Mouse (Mus musculus) kidney, embryonic 15.5 days (tissue): ENCODE data around the gene Unc45b. TPM values are rescaled to one million over a fixed set of nuclear protein-coding genes. Genes with fewer than 3 reads are reported as not detected.
A peak's percentile ranks its signal among the peaks of the same experiment; 100 is the strongest.
"Not testable (repeated sequence)": the region's sequence is repeated elsewhere in the genome, so short reads cannot be mapped to it uniquely, and the experiment has no call there.

Experiments used
- ATAC-seq: fragments of 200-750 bp; cut with Nextera tagmentation; replicated peaks from 2 replicates; pipeline ENCODE4 v1.8.0; 2017; ENCODE audit warnings: moderate TSS enrichment; ENCODE audit not compliant: low FRiP score
- H3K27ac ChIP-seq: fragments of 300-500 bp; sonication (generic); 2 replicates; pipeline ENCODE4 v1.5.1; 2015; ENCODE audit warnings: mild to moderate bottlenecking, inconsistent platforms
- H3K27me3 ChIP-seq: fragments of 300-500 bp; sonication (generic); 2 replicates; pipeline ENCODE4 v1.6.1; 2015; ENCODE audit warnings: inconsistent platforms
- H3K36me3 ChIP-seq: fragments of 300-500 bp; sonication (generic); 2 replicates; pipeline ENCODE4 v1.6.1; 2015; ENCODE audit warnings: inconsistent platforms
- H3K4me1 ChIP-seq: fragments of 300-500 bp; sonication (generic); 2 replicates; pipeline ENCODE4 v1.6.1; 2015; ENCODE audit warnings: inconsistent platforms
- H3K4me2 ChIP-seq: fragments of 300-500 bp; sonication (generic); 2 replicates; pipeline ENCODE4 v1.6.1; 2015; ENCODE audit warnings: moderate library complexity, mild to moderate bottlenecking, inconsistent platforms
- H3K4me3 ChIP-seq: fragments of 300-500 bp; sonication (generic); replicated peaks from 2 replicates; pipeline ENCODE4 v1.5.1; 2015; ENCODE audit warnings: mild to moderate bottlenecking, inconsistent platforms
- H3K9ac ChIP-seq: fragments of 300-500 bp; sonication (generic); 2 replicates; pipeline ENCODE4 v1.6.1; 2015; ENCODE audit warnings: mild to moderate bottlenecking, inconsistent platforms
- H3K9me3 ChIP-seq: fragments of 300-500 bp; sonication (generic); replicated peaks from 2 replicates; pipeline ENCODE4 v1.6.1; 2016; ENCODE audit warnings: inconsistent platforms
- WGBS: fragments of 180-500 bp; shearing (Covaris S2); methylation state at CpG from one replicate; pipeline ENCODE4 v1.1.7; 2015; ENCODE audit warnings: mixed read lengths; 5-methylcytosine and 5-hydroxymethylcytosine counted together
- polyA plus RNA-seq: library from polyadenylated mRNA; unstranded; fragments of >200 nt; fragmentation: Nextera tagmentation; extraction: Ambion mirVana; gene quantifications from 2 replicates; pipeline ENCODE4 v1.2.1, GENCODE M21; 2015

The Unc45b gene
- polyA plus RNA-seq, 1 experiment from 2014 or later = 7.1 TPM

DNA sequence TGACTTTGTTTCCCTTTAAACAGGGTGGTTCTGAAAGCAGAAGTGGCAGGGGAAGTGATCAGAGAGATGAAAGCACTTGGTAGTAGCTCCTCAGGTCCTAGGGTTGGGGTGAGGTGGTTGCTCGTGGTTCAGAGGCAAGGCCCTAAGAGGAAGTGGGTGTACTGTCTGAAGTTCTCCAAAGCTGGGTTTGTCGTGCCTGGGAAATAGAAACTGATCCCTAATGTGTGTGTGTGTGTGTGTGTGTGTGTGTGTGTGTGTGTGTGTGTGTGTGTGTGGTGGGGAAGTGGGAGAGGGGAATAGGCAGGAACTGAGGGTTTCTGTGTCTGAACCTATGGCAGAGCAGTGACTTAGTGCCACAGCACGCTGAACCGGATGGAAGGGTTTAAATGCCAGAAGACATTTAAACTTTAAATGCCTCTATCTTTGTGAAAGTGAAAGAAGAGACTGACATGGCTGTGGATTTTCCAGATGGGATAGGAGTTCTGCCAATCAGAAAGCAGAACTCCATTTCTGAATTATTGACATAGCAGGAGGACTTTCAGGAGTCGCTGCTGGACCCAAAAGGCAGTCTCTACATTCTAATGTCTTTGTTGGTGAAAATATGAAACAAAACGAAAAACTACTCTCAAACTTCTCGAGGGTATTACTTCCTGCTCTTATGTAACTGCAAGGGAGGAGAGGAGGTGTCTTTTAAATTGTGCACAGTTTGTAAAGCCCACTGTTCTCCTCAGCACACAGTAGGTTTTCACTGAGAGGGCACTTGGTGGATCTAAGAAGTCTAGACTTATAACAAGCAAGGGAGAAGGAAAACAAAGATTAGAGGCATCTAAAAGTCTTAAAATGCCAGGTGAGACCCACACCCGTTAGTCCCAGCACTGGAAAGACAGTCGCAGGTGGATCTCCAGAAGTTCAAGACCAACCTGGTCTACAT lies 42.5 kb downstream of the Unc45b start:
- ATAC-seq = no peak
- Histone ChIP-seq H3K9me3 (no peaks in the 10 kb centered on the region), H3K9ac (no peak overlapping the region), H3K4me3 (peak overlapping the region; percentile 37), H3K4me1 (peaks cover 10% of the 10 kb centered on the region), H3K36me3 (no peaks in the 10 kb centered on the region), H3K4me2 (peak overlapping the region; percentile 51), H3K27me3 (peaks cover 60% of the 10 kb centered on the region), H3K27ac (peak overlapping the region; percentile 59; the same call in 1 of the 2 replicates)
- WGBS = 56% methylated on average over 9 of the region's 9 CpGs

- no peaks in the 10 kb centered on the region for H3K36me3 ChIP-seq
- ATAC-seq = no peak
- peaks cover 10% of the 10 kb centered on the region for H3K4me1 ChIP-seq
- WGBS = 78% methylated on average over 6 of the region's 6 CpGs
- H3K9me3 ChIP-seq = no peaks in the 10 kb centered on the region
- peaks cover 57% of the 10 kb centered on the region for H3K27me3 ChIP-seq
- no peak overlapping the region for H3K4me3 ChIP-seq
- no peak overlapping the region for H3K27ac ChIP-seq
- H3K9ac ChIP-seq = no peak overlapping the region
- H3K4me2 ChIP-seq = no peak overlapping the region
Measured at GRCm38 (mm10) chr11:82954631-82955030, 44.3 kb downstream of the Unc45b start.

- H3K9ac ChIP-seq = no peak overlapping the region
Measured at GRCm38 (mm10) chr11:82956925-82957324, 46.6 kb downstream of the Unc45b start.

GRCm38 (mm10) chr11:82959613-82960012 lies 49.3 kb downstream of the Unc45b start:
- H3K4me2 ChIP-seq = no peak overlapping the region
- no peaks in the 10 kb centered on the region for H3K36me3 ChIP-seq
- ATAC-seq = no peak
- no peak overlapping the region for H3K9ac ChIP-seq
- no peak overlapping the region for H3K27ac ChIP-seq
- 14% methylated on average over 4 of the region's 4 CpGs for WGBS
- peaks cover 19% of the 10 kb centered on the region for H3K27me3 ChIP-seq
- no peak overlapping the region for H3K4me3 ChIP-seq
- H3K4me1 ChIP-seq = no peaks in the 10 kb centered on the region
- no peaks in the 10 kb centered on the region for H3K9me3 ChIP-seq

More at GRCm38 (mm10) chr11:82956925-82957324, 46.6 kb downstream of the Unc45b start:
- Histone ChIP-seq H3K27me3 (peaks cover 45% of the 10 kb centered on the region), H3K4me1 (peaks cover 4% of the 10 kb centered on the region; the same call in 1 of the 2 replicates), H3K36me3 (no peaks in the 10 kb centered on the region), H3K27ac (no peak overlapping the region), H3K9me3 (no peaks in the 10 kb centered on the region), H3K4me2 (no peak overlapping the region), H3K4me3 (no peak overlapping the region)
- WGBS = 80% methylated on average over 10 of the region's 10 CpGs
- ATAC-seq = no peak

DNA sequence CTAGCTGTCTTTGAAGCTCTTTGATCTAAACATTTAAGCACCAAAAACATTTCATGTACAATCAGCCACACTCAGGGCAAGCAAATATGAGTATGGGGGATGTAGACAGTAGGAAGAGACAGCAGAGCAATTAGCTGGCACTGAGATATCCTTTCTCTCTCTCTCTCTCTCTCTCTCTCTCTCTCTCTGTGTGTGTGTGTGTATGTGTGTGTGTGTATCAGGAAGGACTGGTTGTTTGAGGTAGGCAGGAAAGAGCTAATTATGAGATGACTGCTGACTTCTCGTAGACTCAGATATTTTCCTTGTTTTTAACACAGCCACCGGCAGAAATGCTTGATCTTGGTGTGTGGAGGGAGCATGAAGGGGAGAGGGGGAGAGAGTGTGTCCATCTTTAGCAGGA lies 51.4 kb downstream of the Unc45b start:
- 57% methylated on average over 2 of the region's 2 CpGs for WGBS
- ATAC-seq = no peak
- H3K4me3 ChIP-seq = no peak overlapping the region
- H3K9ac ChIP-seq = no peak overlapping the region
- 0 out of 2 replicates have a peak, but pooled peaks cover 11% of the 10 kb centered on the region for H3K27me3 ChIP-seq
- H3K36me3 ChIP-seq = no peaks in the 10 kb centered on the region
- no peak overlapping the region for H3K27ac ChIP-seq
- no peaks in the 10 kb centered on the region for H3K4me1 ChIP-seq
- H3K9me3 ChIP-seq = no peaks in the 10 kb centered on the region
- H3K4me2 ChIP-seq = no peak overlapping the region

DNA sequence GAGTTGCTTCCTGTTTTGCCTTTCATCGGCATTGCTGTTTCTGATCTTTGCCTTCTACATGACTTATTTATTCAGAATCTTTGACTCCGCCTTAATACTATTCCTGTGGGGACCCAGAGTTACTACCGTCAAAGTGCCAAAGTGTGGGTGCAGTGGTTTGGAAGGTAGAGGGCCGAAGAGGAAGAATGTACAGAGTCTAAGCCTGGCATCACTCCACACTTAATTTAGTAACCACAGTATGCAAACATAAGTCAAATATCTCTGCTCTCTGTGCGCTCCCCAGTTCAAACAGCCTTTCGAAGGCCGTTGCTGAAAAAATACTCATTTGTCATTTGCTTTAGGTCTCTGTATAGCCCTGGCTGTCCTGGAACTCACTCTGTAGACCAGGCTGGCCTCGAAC lies 51.9 kb downstream of the Unc45b start:
- 82% methylated on average over 8 of the region's 8 CpGs for WGBS
- ATAC-seq = no peak
- H3K9me3 ChIP-seq = no peaks in the 10 kb centered on the region

DNA sequence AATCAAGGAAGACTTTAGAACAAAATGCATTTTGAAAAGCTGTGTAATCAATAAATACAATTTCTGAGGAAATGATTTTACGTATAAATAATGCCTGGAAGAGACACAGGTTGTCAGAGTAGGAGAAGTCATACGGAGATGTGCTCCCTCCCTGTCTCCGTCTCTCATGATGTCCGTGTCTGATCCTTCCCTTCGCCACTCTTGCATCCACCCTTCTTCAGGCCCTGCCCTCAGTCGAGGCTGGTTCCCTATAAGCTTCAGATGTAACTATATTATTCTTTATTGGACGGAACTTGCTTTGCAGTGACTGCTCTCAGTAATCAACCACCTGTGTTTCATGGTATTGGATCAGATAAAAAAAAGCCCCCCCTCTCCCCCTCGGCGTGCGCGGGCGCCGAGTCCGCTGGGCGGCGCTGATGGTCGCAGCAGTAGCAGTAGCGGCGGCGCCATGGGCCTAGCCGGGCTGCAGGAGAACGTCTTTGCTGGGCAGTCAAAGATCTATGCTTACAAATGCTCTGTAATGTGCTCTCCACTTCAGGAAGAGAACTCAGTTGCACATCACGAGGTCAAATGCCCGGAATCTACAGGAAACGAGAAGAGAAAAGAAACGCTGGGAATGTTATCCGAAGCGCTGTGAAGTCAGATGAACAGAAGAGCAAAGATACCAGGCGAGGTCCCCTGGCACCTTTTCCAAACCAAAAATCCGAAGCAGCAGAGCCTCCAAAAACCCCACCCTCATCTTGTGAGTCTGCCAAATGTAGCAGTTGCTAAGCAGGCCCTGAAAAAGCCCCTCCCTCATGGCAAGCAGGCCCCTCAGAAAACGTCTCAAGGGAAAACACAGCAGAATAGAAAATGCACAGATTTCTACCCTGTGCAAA lies 60.6 kb downstream of the Unc45b start:
- peak overlapping the region; percentile 27 for H3K4me3 ChIP-seq
- H3K36me3 ChIP-seq = no peaks in the 10 kb centered on the region
- 0 out of 2 replicates have a peak, but pooled peaks have one; percentile 33 for ATAC-seq
- 0 out of 2 replicates have a peak overlapping the region, but pooled peaks have one; percentile 8 for H3K9ac ChIP-seq
- peak overlapping the region; percentile 55 for H3K4me2 ChIP-seq
- H3K27ac ChIP-seq = peak overlapping the region; percentile 4
- 10% methylated on average over 31 of the region's 31 CpGs for WGBS
- H3K4me1 ChIP-seq = peaks cover 13% of the 10 kb centered on the region
- no peaks in the 10 kb centered on the region for H3K9me3 ChIP-seq
- H3K27me3 ChIP-seq = no peaks in the 10 kb centered on the region

More for the DNA sequence above, 51.9 kb downstream of the Unc45b start:
- Histone ChIP-seq H3K36me3 (no peaks in the 10 kb centered on the region), H3K4me1 (no peaks in the 10 kb centered on the region), H3K9ac (no peak overlapping the region), H3K27me3 (0 out of 2 replicates have a peak, but pooled peaks cover 11% of the 10 kb centered on the region), H3K27ac (no peak overlapping the region), H3K4me2 (no peak overlapping the region), H3K4me3 (no peak overlapping the region)

- peaks cover 13% of the 10 kb centered on the region for H3K4me1 ChIP-seq
- no peak overlapping the region for H3K4me3 ChIP-seq
- WGBS = 76% methylated on average over 11 of the region's 11 CpGs
- H3K27me3 ChIP-seq = no peaks in the 10 kb centered on the region
- H3K9me3 ChIP-seq = no peaks in the 10 kb centered on the region
- peak overlapping the region; percentile 55 for H3K4me2 ChIP-seq
- H3K9ac ChIP-seq = no peak overlapping the region
- no peak for ATAC-seq
- no peaks in the 10 kb centered on the region for H3K36me3 ChIP-seq
- H3K27ac ChIP-seq = no peak overlapping the region
Measured at GRCm38 (mm10) chr11:82971590-82971974, 61.2 kb downstream of the Unc45b start.

DNA sequence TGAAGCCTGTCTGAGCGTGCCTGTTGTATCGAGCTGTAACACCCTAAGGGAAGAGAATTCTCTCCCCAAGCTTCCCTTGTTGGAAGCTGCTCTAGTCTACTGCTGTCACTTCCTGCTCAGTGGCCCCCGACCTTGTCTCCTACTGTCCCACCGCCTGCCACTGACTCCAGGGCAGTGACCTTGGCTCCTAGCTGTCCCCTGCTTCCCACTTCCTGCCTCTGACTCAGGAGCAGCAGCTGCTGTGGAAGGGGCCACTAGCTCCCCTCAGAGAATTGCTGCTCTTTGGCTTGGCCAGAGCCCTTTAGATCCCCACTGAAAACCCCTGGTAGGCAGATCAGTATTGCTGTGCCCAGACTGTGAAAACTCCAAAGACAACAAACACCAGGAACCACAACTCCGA lies 63.6 kb downstream of the Unc45b start:
- peaks cover 13% of the 10 kb centered on the region for H3K4me1 ChIP-seq
- no peaks in the 10 kb centered on the region for H3K9me3 ChIP-seq
- no peaks in the 10 kb centered on the region for H3K36me3 ChIP-seq
- no peak overlapping the region for H3K4me2 ChIP-seq
- WGBS = 30% methylated on average over 5 of the region's 5 CpGs
- H3K9ac ChIP-seq = no peak overlapping the region
- H3K27me3 ChIP-seq = no peaks in the 10 kb centered on the region
- H3K27ac ChIP-seq = no peak overlapping the region
- ATAC-seq = no peak
- H3K4me3 ChIP-seq = no peak overlapping the region

DNA sequence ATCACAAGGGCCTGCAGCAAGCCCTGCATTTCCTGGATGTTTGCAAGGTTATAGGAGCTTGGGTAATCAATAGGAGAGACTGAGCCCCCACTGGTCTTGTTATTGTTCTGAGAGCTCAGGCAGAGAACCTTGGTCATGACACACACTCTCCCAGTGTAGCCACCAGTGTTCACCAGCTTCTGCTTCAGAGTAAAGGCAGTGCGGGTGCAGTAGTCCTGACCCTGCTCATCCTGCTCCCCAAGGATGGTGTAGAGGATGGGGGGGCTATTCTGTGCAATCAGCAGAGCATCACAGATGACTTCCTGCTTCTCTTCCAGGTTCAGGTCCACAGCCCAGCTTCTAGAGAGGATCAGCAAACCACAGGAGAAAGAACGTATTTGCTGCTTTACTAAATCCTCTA lies 72.1 kb downstream of the Unc45b start:
- not testable (repeated sequence) for H3K4me3 ChIP-seq, H3K4me1 ChIP-seq, H3K27me3 ChIP-seq, H3K9me3 ChIP-seq, H3K9ac ChIP-seq, ATAC-seq, H3K4me2 ChIP-seq, H3K27ac ChIP-seq
- peaks cover 49% of the 10 kb centered on the region for H3K36me3 ChIP-seq
- 96% methylated on average over 2 of the region's 2 CpGs for WGBS

DNA sequence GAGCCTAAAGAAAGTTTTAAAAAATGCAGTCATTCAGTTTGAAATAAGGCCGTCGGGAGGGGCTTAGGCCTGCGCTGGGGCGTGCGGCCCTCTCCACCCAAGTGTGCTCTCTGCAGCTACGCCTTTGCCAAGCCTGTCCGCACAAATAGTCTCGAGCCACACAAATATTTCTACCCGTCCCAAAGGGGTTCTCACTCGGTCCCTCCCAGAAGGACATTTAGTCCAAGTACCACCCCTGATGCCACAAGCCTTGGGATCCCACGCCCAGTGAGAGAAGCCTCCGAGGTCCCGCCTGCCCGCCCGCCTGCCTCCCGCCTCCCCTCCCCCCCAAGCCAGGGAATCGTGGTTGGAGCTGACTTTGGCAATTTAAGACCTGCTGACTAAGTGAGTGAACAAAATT lies 72.8 kb downstream of the Unc45b start:
- H3K4me2 ChIP-seq = no peak overlapping the region
- ATAC-seq = no peak
- H3K4me3 ChIP-seq = no peak overlapping the region
- no peaks in the 10 kb centered on the region for H3K27me3 ChIP-seq
- H3K9ac ChIP-seq = no peak overlapping the region
- WGBS = 83% methylated on average over 17 of the region's 17 CpGs
- peaks cover 55% of the 10 kb centered on the region for H3K36me3 ChIP-seq
- no peak overlapping the region for H3K27ac ChIP-seq
- H3K9me3 ChIP-seq = no peaks in the 10 kb centered on the region
- 0 out of 2 replicates have a peak, but pooled peaks cover 3% of the 10 kb centered on the region for H3K4me1 ChIP-seq

DNA sequence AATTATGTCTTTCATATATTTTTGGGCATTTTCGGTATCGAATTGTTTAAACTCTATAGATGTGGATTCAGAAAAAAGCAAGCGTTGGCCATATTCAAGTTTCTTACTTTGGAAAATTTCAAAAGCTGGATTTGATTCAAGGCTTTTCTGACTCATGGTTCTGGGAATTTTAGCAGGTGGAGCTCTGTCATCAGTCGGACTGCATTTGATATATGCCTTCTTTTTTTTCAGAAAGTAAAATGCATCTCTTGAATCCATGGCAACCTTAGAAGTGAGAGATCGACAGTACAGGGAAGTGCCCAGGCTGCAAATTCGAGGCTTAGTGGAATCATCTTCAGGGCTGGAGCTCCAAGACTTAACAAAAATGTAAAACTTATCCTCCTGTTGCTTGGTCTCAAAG lies 77.3 kb downstream of the Unc45b start:
- H3K27ac ChIP-seq = no peak overlapping the region
- H3K9ac ChIP-seq = no peak overlapping the region
- H3K4me3 ChIP-seq = no peak overlapping the region
- H3K36me3 ChIP-seq = peaks cover 23% of the 10 kb centered on the region
- no peaks in the 10 kb centered on the region for H3K9me3 ChIP-seq
- H3K4me1 ChIP-seq = peaks cover 22% of the 10 kb centered on the region
- H3K27me3 ChIP-seq = no peaks in the 10 kb centered on the region
- 89% methylated on average over 6 of the region's 6 CpGs for WGBS
- no peak overlapping the region for H3K4me2 ChIP-seq
- ATAC-seq = no peak
